Mouse (Mus musculus): ENCODE data around the gene Cylc2. TPM values are rescaled to one million over a fixed set of nuclear protein-coding genes. Genes with fewer than 3 reads are reported as not detected.

Cylc2 gene
- polyA plus RNA-seq (2015; fragmentation: Nextera tagmentation; extraction: Ambion mirVana): not detected in 2 replicates

DNA sequence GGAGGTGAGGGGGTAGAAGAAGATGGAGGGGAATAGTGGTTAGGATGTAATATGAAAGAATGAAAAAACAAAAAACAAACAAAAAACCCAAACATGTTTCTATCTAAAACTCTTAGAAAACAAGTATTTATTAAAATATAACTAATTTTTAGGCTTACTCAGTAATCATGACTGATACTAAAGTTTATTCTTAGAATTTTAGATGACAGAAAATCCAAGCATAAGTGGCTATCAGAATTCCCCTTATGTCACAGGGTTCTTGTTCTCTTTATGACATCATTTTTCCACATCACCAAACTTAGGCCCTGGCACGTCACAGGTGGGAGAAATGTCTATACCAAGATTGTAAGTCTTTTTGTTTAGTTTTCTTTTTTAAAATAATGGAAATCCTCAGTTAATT, at the start of gene Cylc2:
TSS of gene Cylc2 (plus strand) at position 301 of the 400 bp plus-strand sequence.
- Histone ChIP-seq H3K27me3 (replicated peaks; ENCODE audit: insufficient read depth, low read length) (no peaks in the 10 kb centered on the region), H3K4me1 (ENCODE audit: insufficient read depth, low read depth, low read length) (no peaks in the 10 kb centered on the region), H3K36me3 (ENCODE audit: insufficient read depth, low read length) (no peaks in the 10 kb centered on the region), H3K4me3 (ENCODE audit: low read depth, low read length) (no peak within 1 kb of the TSS), H3K9me3 (ENCODE audit: low read length) (no peaks in the 10 kb centered on the region), H3K9ac (replicated peaks; ENCODE audit: low read depth) (no peak within 1 kb of the TSS), H3K4me2 (replicated peaks; ENCODE audit: low read depth, low read length) (no peak within 1 kb of the TSS), H3K27ac (ENCODE audit: low read length) (no peak within 1 kb of the TSS)
- DNase-seq (ENCODE audit: low spot score): no peak
- TF ChIP-seq EP300 (IDR thresholded peaks at IDR 0.05) (no peak), CTCF (IDR thresholded peaks at IDR 0.05) (no peak)
- WGBS: 69% methylated on average over 1 of the region's 1 CpGs
- no peak for ATAC-seq
